Mouse (Mus musculus) forebrain, embryonic 14.5 days (tissue): ENCODE results near the gene Gfod2. TPM values are rescaled to one million over a fixed set of nuclear protein-coding genes. Genes with fewer than 3 reads are reported as not detected.

ENCODE experiments used
- ATAC-seq: fragments of 200-750 bp; cut with Nextera tagmentation; 2 replicates; pipeline ENCODE4 v1.8.0; 2017; ENCODE audit warnings: mild to moderate bottlenecking, moderate library complexity
- DNase-seq: peaks from one replicate; pipeline ENCODE4 v3.0.0-alpha.2; 2015; ENCODE audit warnings: low spot score
- H3K27ac ChIP-seq: fragments of 300-500 bp; sonication (generic); 2 replicates; pipeline ENCODE4 v1.5.1; 2014; ENCODE audit warnings: low read depth, mild to moderate bottlenecking, control low read depth, low read length, moderate library complexity
- H3K27me3 ChIP-seq: fragments of 300-500 bp; sonication (generic); replicated peaks from 2 replicates; pipeline ENCODE4 v1.6.1; 2014; ENCODE audit warnings: low read length, control low read depth, mixed read lengths; ENCODE audit not compliant: control insufficient read depth, insufficient read depth
- H3K36me3 ChIP-seq: fragments of 300-500 bp; sonication (generic); 2 replicates; pipeline ENCODE4 v1.6.1; 2014; ENCODE audit warnings: low read length, control low read depth; ENCODE audit not compliant: control insufficient read depth, insufficient read depth
- H3K4me1 ChIP-seq: fragments of 300-500 bp; sonication (generic); 2 replicates; pipeline ENCODE4 v1.6.1; 2014; ENCODE audit warnings: antibody characterized with exemption, low read length, control low read depth; ENCODE audit not compliant: control insufficient read depth, insufficient read depth
- H3K4me2 ChIP-seq: fragments of 300-500 bp; sonication (generic); 2 replicates; pipeline ENCODE4 v1.6.1; 2014; ENCODE audit warnings: mild to moderate bottlenecking, control low read depth, low read length
- H3K4me3 ChIP-seq: fragments of 300-500 bp; sonication (generic); 2 replicates; pipeline ENCODE4 v1.5.1; 2014; ENCODE audit warnings: low read depth, low read length, control low read depth
- H3K9ac ChIP-seq: fragments of 300-500 bp; sonication (generic); 2 replicates; pipeline ENCODE4 v1.6.1; 2014; ENCODE audit warnings: mild to moderate bottlenecking, low read length, control low read depth, moderate library complexity
- H3K9me3 ChIP-seq: fragments of 300-500 bp; sonication (generic); replicated peaks from 2 replicates; pipeline ENCODE4 v1.6.1; 2016; ENCODE audit warnings: low read length, control low read depth, mixed read lengths; ENCODE audit not compliant: control insufficient read depth
- WGBS: fragments of 180-500 bp; shearing (Covaris S2); extraction: QIAGEN DNeasy Blood & Tissue Kit; methylation state at CpG from one replicate; pipeline ENCODE4 v1.1.7; 2014; 5-methylcytosine and 5-hydroxymethylcytosine counted together
- polyA plus RNA-seq: library from polyadenylated mRNA; unstranded; fragments of >200 nt; fragmentation: Nextera tagmentation; extraction: Ambion mirVana; gene quantifications from 2 replicates; pipeline ENCODE4 v1.2.1, GENCODE M21; 2014

The Gfod2 gene
- polyA plus RNA-seq, 1 experiment from 2014 or later, result 62.9 TPM

GRCm38 (mm10) chr8:105694051-105694799, 64.2 kb downstream of the Gfod2 start:
- WGBS, result 9% methylated on average over 35 of the region's 40 CpGs
- H3K9ac ChIP-seq, result peak overlapping the region; percentile 77
- H3K9me3 ChIP-seq, result no peaks in the 10 kb centered on the region
- peaks cover 34% of the 10 kb centered on the region for H3K36me3 ChIP-seq
- H3K4me3 ChIP-seq, result peak overlapping the region; percentile 58
- ATAC-seq, result peak; percentile 38
- H3K4me2 ChIP-seq, result peak overlapping the region; percentile 85
- DNase-seq, result peak; percentile 30
- no peaks in the 10 kb centered on the region for H3K27me3 ChIP-seq
- peak overlapping the region; percentile 39; the same call in 1 of the 2 replicates for H3K27ac ChIP-seq
- H3K4me1 ChIP-seq, result peaks cover 7% of the 10 kb centered on the region; the same call in 1 of the 2 replicates

DNA sequence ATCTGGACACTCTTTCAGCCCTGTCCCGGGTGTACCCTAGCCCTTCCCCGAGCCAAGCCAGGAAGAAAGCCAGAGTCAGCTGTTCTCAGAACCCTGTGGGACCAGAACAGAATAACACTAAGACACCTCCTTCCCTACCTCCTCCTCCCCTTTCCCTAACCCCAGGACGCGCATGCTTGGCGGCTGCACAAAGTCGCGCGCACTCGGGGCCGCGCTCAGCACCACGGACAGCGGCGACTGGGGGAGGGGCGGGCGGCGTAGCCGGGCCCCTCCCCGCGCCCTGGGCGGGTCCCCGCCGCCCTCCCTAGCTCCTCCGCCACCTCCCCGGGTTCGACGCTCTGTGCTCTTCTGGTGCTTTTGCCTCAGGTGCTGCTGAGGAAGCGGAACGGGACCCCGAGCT, 64.8 kb downstream of the Gfod2 start:
- H3K36me3 ChIP-seq, result peaks cover 30% of the 10 kb centered on the region
- H3K27ac ChIP-seq, result peak overlapping the region; percentile 39; the same call in 1 of the 2 replicates
- H3K27me3 ChIP-seq, result no peaks in the 10 kb centered on the region
- DNase-seq, result peak; percentile 77
- peak overlapping the region; percentile 58 for H3K4me3 ChIP-seq
- peak overlapping the region; percentile 77 for H3K9ac ChIP-seq
- ATAC-seq, result peak; percentile 74
- H3K4me1 ChIP-seq, result peaks cover 7% of the 10 kb centered on the region; the same call in 1 of the 2 replicates
- no peaks in the 10 kb centered on the region for H3K9me3 ChIP-seq
- peak overlapping the region; percentile 85 for H3K4me2 ChIP-seq
- 3% methylated on average over 26 of the region's 30 CpGs for whole genome bisulfite sequencing

DNA sequence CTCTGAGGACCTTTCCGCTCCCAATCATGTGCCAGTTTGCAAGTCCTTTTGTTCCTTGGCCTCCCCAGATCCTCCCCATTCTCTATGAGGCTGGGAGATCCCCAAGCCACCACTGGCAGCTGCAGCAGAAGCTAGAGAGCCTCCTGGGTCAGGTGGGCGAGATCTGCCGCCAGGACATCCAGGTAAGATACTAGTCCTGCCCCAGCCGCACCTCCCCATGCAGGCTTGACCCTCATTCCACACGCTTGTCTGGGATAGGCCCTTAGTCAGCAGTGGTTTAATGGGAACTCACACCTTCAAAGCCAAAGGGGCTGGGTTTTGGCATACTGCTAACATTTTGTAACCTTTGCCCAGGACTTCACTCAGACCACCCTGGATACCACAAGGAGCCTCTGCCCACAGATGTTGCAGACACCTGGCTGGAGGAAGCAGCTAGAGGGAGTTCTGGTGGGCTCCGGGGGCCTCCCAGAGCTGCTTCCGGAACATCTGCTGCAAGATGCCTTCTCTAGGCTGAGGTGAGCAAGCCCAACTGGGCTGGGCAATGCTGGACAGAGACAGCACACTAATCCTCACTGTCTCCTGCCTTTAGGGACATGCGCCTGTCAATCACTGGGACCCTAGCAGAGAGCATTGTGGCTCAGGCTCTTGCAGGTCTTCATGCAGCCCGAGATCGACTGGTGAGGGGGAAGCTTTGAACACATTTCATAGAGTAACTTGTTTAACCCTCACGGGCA, 65.8 kb downstream of the Gfod2 start:
- Histone ChIP-seq H3K36me3 (peaks cover 20% of the 10 kb centered on the region), H3K9ac (no peak overlapping the region), H3K4me2 (no peak overlapping the region), H3K9me3 (no peaks in the 10 kb centered on the region), H3K4me3 (no peak overlapping the region), H3K27ac (no peak overlapping the region), H3K27me3 (no peaks in the 10 kb centered on the region), H3K4me1 (peaks cover 7% of the 10 kb centered on the region; the same call in 1 of the 2 replicates)
- ATAC-seq (no peak), DNase-seq (no peak)
- 92% methylated on average over 11 of the region's 11 CpGs for WGBS

- peaks cover 7% of the 10 kb centered on the region; the same call in 1 of the 2 replicates for H3K4me1 ChIP-seq
- DNase-seq, result no peak
- 88% methylated on average over 14 of the region's 14 CpGs for WGBS
Observed at GRCm38 (mm10) chr8:105690978-105691377, 67.5 kb downstream of the Gfod2 start.

GRCm38 (mm10) chr8:105689983-105690360, 68.5 kb downstream of the Gfod2 start:
- H3K27me3 ChIP-seq, result no peaks in the 10 kb centered on the region
- ATAC-seq (no peak), DNase-seq (no peak)
- peaks cover 7% of the 10 kb centered on the region; the same call in 1 of the 2 replicates for H3K4me1 ChIP-seq
- 90% methylated on average over 9 of the region's 9 CpGs for WGBS
- no peaks in the 10 kb centered on the region for H3K9me3 ChIP-seq
- H3K9ac ChIP-seq, result no peak overlapping the region
- no peak overlapping the region for H3K4me2 ChIP-seq
- 0 out of 2 replicates have a peak, but pooled peaks cover 2% of the 10 kb centered on the region for H3K36me3 ChIP-seq
- no peak overlapping the region for H3K27ac ChIP-seq
- H3K4me3 ChIP-seq, result no peak overlapping the region

More at GRCm38 (mm10) chr8:105690978-105691377, 67.5 kb downstream of the Gfod2 start:
- peaks cover 4% of the 10 kb centered on the region; the same call in 1 of the 2 replicates for H3K36me3 ChIP-seq
- H3K9me3 ChIP-seq, result no peaks in the 10 kb centered on the region
- H3K27ac ChIP-seq, result no peak overlapping the region
- no peak for ATAC-seq
- no peaks in the 10 kb centered on the region for H3K27me3 ChIP-seq
- no peak overlapping the region for H3K4me3 ChIP-seq
- H3K9ac ChIP-seq, result no peak overlapping the region
- no peak overlapping the region for H3K4me2 ChIP-seq

DNA sequence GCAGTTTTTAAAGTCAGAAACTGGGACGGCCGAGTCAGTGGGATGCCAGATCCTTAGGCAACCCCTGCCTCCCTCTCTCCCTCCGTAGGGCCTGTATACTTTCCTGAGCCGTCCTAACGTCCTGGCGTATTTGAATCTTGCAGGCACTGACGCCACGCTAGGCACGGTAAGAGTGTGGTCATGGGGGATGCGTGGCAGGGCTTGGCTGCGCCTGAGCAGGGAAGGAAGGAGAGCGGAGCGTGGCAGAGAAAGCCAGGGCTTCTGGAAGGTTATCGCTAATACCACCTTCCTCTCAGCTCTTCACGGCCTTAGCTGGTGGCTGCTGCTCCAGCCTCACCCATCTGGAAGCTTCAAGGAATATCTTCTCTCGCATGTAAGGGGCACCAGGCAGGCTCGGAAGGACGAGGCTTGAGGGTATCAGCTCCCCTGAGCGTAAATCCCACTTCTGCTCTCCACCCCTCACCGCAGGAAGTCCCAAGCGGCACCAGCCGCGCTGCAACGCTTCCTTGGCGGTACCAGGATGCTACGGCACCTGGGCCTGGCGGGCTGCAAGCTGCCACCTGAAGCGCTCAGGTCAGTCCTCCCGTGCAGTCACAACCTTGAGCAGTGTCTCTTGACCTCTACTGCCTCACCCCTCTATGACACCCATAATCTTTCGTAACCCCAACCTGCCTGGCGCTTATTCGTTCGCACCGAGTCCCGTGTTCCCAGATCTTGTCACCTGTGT, 69.0 kb downstream of the Gfod2 start:
- H3K9ac ChIP-seq, result no peak overlapping the region
- peaks cover 6% of the 10 kb centered on the region; the same call in 1 of the 2 replicates for H3K36me3 ChIP-seq
- H3K4me2 ChIP-seq, result no peak overlapping the region
- H3K9me3 ChIP-seq, result no peaks in the 10 kb centered on the region
- peaks cover 5% of the 10 kb centered on the region; the same call in 1 of the 2 replicates for H3K4me1 ChIP-seq
- no peak overlapping the region for H3K27ac ChIP-seq
- H3K4me3 ChIP-seq, result no peak overlapping the region
- no peak for DNase-seq
- WGBS, result 63% methylated on average over 35 of the region's 35 CpGs
- ATAC-seq, result no peak
- H3K27me3 ChIP-seq, result no peaks in the 10 kb centered on the region

DNA sequence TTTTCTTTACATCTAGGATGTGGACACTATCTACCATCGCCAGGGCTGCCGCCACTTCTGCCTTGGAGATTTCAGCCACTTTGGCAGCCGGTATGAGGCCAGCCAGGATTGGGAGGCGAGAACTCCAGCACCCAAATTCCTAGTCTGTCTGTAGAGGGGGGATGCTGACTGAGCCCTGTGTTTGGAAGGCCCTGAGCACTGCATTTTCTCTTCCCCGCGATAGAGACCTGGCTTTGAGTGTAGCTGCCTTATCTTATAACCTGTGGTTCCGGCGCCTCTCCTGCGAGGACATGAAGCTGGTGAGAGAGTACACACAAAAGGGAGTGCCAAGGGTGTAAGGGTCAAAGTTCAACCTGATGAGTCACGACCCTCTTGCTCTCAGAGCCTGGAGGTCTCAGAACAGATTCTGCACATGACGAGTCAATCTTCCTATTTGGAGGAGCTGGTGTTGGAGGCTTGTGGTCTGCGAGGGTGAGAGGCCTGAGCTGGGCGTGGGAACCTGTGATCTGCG, 70.2 kb downstream of the Gfod2 start:
- no peaks in the 10 kb centered on the region for H3K27me3 ChIP-seq
- WGBS, result 78% methylated on average over 14 of the region's 14 CpGs
- no peaks in the 10 kb centered on the region for H3K4me1 ChIP-seq
- ATAC-seq (no peak), DNase-seq (no peak)
- no peak overlapping the region for H3K4me2 ChIP-seq
- no peak overlapping the region for H3K27ac ChIP-seq
- no peaks in the 10 kb centered on the region for H3K9me3 ChIP-seq
- no peak overlapping the region for H3K9ac ChIP-seq
- H3K4me3 ChIP-seq, result no peak overlapping the region
- H3K36me3 ChIP-seq, result peaks cover 18% of the 10 kb centered on the region

GRCm38 (mm10) chr8:105687512-105687911, 71.0 kb downstream of the Gfod2 start:
- H3K27ac ChIP-seq, result no peak overlapping the region
- no peak for DNase-seq
- H3K4me1 ChIP-seq, result no peaks in the 10 kb centered on the region
- H3K9me3 ChIP-seq, result no peaks in the 10 kb centered on the region
- no peak overlapping the region for H3K9ac ChIP-seq
- peaks cover 25% of the 10 kb centered on the region for H3K36me3 ChIP-seq
- WGBS, result 67% methylated on average over 8 of the region's 8 CpGs
- no peak overlapping the region for H3K4me3 ChIP-seq
- no peaks in the 10 kb centered on the region for H3K27me3 ChIP-seq
- H3K4me2 ChIP-seq, result no peak overlapping the region
- no peak for ATAC-seq
